Mouse (Mus musculus): ENCODE results near the gene Nutf2-ps1.

Gene Nutf2-ps1

GRCm38 (mm10) chr19:53571056-53571455 lies 17.8 kb downstream of the Nutf2-ps1 start:
- DNase-seq (ENCODE audit: low read depth, low spot score) = no peak

DNA sequence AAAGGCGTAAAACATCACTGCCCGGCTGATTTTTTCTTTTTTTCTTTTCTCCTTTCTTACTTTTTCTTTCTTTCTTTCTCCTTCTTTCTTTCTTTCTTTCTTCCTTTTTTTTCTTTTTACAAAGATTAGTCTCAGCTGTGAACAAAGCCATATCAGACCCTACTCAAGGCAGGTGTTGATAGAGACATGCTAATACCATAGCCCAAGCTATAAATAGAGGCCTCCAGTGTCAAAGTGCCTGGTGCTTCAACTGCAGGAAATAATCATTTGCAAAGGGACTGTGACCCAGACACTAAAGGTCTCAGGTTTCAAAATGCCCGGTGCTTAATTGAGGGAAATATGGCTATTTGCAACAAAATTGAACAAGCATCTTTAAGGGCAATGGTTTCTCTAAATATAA lies 20.3 kb downstream of the Nutf2-ps1 start:
- DNase-seq (ENCODE audit: low read depth, low spot score) = no peak

- no peak for DNase-seq (ENCODE audit: low read depth, low spot score)
Observed at GRCm38 (mm10) chr19:53567864-53568263, 21.0 kb downstream of the Nutf2-ps1 start.

DNA sequence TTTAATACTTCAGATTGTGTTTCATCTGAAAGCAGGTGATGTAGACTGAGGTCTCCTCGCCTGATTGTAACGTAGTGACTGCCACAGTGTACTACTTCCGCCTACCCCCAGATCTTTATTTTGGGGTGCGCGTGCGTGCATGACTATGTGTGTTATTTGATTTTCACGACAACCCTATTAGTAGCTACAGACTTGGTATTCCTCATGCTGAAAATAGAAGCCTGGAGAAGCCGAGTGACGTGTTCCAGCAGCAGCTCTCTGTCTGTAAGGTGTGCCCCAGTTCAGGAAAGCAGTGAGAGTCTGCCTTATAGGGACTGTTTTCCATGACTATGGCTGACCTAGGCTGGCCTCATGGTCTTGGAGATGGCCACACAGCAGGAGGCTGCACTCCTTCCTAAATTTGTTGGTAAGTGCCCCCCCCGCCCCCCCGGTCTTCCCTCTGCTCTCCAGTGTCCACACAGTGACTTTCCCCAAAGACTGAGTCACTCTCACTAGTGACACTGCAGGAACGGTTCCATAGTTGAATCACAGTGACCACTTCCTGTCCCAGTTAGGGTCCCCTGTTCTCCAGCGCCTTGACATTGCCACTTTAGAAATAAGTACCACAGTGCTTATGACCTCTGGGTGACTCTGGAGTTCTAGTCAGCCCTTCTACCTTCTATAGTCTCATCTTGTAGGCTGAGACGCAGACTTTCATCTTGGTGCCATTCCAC lies 23.1 kb downstream of the Nutf2-ps1 start:
- DNase-seq (ENCODE audit: low read depth, low spot score) = no peak

- no peak for DNase-seq (ENCODE audit: low read depth, low spot score)
Observed at GRCm38 (mm10) chr19:53564174-53564573, 24.7 kb downstream of the Nutf2-ps1 start.

GRCm38 (mm10) chr19:53560436-53560835 lies 28.4 kb downstream of the Nutf2-ps1 start:
- DNase-seq (ENCODE audit: low read depth, low spot score) = no peak

DNA sequence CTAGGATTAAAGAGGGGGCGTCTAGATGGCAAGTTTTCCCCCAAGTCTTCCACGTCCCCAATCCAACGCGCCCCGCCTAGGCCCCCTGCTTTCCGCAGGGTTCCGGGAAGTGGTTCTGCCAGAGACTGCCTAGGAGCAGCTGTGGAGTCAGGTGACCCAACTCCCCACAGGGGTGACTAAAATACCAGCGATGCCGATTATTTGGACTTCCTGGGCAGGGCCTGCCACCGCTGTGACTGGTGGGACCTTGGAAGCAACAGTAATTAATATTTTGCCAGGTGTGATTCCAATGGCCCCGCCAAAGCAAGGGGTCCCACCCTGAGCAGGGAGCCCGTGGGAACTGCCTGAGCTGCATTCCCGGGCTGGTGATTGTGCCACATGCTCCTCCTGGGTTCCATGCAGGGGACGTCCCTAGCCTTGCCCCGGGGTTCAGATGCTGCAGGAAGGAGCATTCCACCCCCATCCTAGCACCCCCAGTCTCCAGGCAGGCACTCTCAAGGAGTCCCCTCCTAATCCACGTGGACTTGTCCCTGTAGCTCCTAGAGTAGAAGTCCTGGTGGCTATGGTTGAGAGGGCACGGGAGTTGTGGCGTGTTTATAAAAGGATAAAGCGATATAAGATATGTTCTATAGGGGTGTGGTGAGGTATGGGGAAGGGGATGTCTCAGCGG lies 31.5 kb downstream of the Nutf2-ps1 start:
- DNase-seq (ENCODE audit: low read depth, low spot score) = no peak

DNA sequence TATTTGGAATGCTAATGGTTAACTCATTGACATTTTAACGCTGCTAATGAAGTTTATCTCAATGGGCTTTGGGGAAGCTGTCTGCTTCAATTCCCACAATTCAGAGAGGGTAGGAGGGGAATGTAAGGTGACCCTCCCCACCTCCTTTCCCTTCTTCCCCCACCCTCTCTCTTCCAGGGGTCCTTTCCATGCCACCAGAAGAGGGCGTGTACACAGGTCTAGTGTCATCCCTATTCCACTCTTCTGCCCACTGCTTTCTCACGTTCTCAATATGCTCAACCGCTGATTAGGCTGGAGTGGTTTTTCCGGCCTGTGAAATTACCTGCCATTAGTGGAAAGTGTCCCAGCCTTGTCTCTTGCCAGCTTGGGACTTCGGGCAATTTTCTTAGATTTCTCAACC lies 32.0 kb downstream of the Nutf2-ps1 start:
- DNase-seq (ENCODE audit: low read depth, low spot score) = no peak

GRCm38 (mm10) chr19:53554981-53555616 lies 33.8 kb downstream of the Nutf2-ps1 start:
- no peak for DNase-seq (ENCODE audit: low read depth, low spot score)

DNA sequence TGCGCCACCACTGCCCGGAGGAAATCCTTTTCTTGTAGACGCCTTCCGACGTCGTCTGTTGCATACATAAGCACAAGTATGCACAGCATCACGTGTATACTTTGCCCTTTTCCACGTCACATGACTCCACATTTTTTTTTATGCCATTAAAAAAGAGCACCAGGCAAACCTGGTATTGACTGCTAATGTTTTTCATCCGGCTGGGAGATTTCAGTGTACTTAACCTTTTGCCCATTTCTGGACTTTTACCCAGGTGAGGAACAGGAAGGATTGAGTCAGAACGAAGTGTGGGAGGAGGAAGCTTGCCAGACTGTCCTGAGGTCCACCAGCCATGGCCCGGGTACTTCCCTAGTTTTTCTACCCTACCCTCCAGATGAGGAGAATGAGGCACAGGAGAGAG lies 34.5 kb downstream of the Nutf2-ps1 start:
- no peak for DNase-seq (ENCODE audit: low read depth, low spot score)

DNA sequence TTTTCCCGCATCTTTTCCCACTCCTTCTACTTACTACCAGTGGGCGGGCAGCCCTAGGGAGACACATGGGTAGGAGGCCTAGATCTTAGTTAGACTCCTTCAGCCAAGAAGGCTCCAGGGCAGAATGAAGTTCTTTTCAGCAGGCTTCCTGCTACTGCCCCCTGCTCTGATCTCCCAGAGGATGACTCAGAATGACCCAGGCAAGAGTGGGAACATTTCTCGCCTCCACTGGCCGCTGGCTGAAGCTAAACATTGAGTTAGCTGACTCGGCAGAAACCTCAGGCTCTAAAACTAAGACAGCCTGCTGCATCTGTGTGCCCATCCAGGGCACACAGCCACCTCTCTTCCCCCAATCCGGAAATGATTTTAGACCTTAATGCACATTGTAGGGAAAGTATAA lies 36.1 kb downstream of the Nutf2-ps1 start:
- no peak for DNase-seq (ENCODE audit: low read depth, low spot score)

DNA sequence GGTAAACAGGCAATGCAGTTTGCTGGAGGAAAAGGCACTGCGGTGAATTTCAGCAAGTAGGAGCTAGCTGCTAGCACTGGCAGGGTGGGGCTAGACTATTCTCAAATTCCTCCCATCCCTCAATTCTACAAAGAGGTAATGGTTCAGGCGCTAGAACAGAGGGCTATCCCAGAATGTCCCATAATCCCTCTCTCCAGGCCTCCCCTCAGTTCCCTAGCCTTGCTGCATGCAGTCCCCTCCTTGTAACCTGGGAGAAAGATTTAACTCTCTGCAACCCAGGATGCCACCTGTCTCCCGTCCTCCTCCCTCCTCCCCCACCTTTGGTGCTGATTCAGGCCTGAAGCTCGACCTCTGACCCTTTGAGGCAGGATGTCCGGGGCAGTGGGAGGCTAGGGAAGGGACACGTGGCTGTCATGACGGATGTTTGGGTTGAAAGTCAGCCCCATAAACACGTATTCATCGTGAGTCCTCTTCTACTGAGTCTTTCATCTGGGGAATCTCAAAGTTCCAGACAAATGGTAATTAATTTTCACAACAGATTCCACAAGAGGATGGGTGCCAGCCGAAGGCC lies 36.6 kb downstream of the Nutf2-ps1 start:
- no peak for DNase-seq (ENCODE audit: low read depth, low spot score)

DNA sequence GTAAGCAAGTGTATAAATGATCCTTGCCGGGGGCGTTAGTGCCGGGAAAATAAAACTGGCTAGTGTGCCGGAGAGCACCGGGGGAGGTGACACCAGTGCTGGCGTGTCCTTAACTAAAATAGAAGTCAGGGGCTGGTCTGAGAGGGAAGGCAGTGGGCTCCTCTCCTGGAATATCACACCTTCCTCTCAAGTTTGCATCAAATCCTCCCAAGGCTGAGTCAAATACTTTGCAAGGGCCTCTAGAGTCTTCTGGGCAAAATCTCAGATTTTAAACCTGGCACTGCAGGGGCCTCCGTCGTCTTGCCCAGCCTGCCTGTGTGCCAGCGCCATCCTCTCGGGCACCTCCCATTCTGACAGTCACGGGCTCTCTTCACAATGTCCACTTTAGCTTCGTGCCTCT lies 37.9 kb downstream of the Nutf2-ps1 start:
- no peak for DNase-seq (ENCODE audit: low read depth, low spot score)

DNA sequence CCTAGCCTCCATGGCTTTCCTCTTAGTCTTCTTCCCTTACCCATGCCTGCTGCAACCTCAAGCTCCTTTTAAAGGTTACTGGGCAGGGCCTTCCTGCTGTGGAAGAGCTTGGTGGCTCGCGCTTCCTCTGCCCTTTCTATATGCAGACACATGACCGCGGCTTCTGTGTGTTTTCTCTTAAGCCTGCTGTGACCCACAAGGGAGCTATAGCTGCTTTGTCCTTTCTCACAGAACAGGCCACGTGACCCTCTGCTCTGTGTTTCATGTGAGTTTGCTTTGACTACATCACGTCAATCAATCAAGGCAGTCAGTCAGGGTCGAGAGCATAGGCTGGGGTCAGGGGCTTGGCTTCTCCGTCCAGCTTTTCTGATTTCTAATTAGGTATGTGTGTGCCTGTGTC lies 41.3 kb downstream of the Nutf2-ps1 start:
- no peak for DNase-seq (ENCODE audit: low read depth, low spot score)

DNA sequence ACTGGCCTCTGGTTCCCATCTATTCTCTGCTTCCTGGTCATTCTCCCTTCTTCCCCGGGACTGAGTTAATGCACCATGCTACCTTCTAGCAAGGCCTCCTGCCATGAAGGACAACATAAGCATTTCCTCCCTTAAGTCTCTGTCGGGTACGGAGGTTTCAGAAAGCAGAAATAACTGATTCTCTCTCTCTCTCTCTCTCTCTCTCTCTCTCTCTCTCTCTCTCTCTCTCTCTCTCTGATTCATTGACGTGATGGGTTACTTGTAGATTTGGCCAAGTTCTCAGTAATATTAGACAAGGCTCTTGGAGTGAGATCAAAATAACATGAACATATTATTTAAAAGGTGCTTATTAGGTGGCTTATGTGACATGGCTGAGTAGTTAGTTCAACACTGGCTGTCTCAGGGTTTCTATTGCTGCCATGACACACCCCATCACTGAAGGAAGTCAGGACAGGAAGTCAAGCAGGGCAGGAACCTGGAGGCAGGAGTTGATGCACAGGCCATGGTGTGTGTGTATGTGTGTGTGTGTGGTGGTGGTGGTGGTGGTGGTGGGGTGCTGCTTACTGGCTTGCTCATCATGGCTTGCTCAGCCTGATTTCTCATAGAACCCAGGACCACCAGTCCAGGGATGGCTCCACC lies 43.8 kb downstream of the Nutf2-ps1 start:
- no peak for DNase-seq (ENCODE audit: low read depth, low spot score)

DNA sequence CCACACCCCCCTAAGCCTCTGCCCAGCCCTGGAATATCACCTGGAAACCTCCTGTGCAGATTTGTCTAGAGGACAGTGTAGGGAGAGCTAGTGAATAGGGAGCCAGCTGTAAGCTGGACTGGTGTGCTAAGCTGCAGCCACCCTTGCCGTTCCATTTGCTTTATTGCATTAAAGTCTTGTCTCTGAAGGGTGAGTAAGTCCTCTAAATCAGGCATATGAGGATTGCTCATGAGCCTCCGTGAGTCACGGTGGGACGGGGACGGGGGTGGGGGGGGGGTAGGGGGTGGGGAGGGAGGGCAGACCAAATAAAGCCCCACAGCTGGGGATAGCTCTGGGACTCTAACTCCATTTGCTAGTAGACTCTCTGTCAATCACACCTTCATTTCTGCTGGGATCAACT lies 45.3 kb downstream of the Nutf2-ps1 start:
- no peak for DNase-seq (ENCODE audit: low read depth, low spot score)

DNA sequence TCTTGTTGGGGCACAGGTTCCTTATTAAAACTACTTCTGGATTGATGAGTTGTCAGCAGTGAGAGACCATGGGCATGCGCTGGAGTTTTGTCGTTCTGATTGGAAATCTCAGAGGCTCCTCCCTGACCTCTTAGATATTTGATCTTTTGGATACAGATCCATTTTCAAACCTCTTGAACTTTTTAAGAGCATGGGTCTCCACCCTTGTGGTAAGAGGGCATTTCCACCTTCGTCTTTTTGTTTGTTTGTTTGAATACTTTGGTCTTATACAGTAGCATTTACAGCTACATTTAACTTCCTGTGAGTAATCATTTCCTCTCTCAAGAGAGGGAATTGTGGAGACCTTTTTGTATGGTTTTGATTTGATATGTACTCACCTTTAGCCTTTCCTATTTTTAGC lies 49.6 kb downstream of the Nutf2-ps1 start:
- DNase-seq (ENCODE audit: low read depth, low spot score) = no peak

- DNase-seq (ENCODE audit: low read depth, low spot score) = no peak
Observed at GRCm38 (mm10) chr19:53538796-53539195, 50.1 kb downstream of the Nutf2-ps1 start.

Measured in mesoderm, embryonic 11.5 days (tissue).